Mouse (Mus musculus): ENCODE results near the gene Lepr. TPM values are rescaled to one million over a fixed set of nuclear protein-coding genes. Genes with fewer than 3 reads are reported as not detected.

The Lepr gene
- polyA plus RNA-seq, 1 experiment = 0.25 TPM

DNA sequence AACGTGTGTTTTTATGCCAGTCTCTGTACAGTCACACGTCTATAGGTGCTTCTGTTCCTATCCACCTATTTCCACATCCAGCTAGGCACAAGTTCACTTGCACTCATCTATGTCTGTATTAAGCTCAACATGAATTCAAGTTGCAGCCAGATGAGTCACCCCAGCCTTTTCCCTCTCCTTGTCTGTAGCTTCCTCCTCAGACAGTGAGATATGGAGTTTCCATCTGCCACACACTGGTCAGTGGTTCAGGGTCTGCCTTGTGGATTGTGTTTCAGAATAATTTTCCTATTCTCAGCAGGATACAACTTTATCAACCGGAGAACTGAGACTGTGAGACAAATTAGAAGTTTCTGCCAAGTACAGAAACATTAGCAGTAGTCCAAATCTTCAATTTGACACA, 20.0 kb upstream of the Lepr start:
- H3K4me2 ChIP-seq (ENCODE audit: low read depth) = no peak overlapping the region
- TF ChIP-seq MYOG (IDR thresholded peaks at IDR 0.05; ENCODE audit: control insufficient read depth in 1 of 3, insufficient read depth in 1 of 3, insufficient read length in 2 of 3, low read depth in 2 of 3) (no peak), POLR2A (IDR thresholded peaks at IDR 0.05; ENCODE audit: insufficient read length, low read depth) (no peak), USF1 (IDR thresholded peaks at IDR 0.05; ENCODE audit: low read depth) (no peak), REST (IDR thresholded peaks at IDR 0.05; ENCODE audit: insufficient read depth, insufficient read length) (no peak), TCF12 (IDR thresholded peaks at IDR 0.05; ENCODE audit: insufficient read depth, poor library complexity, severe bottlenecking) (no peak), MAX (IDR thresholded peaks at IDR 0.05; ENCODE audit: low read depth) (no peak), POLR2AphosphoS2 (IDR thresholded peaks at IDR 0.05; ENCODE audit: insufficient read length, low read depth) (no peak), TCF3 (IDR thresholded peaks at IDR 0.05; ENCODE audit: insufficient read length, low read depth) (no peak), E2F4 (IDR thresholded peaks at IDR 0.05; ENCODE audit: insufficient read depth) (no peak), SRF (IDR thresholded peaks at IDR 0.05; ENCODE audit: control insufficient read depth, insufficient read length, low read depth) (no peak), MYOD1 (IDR thresholded peaks at IDR 0.05; ENCODE audit: control insufficient read depth in 1 of 3, insufficient read length in 2 of 3, low read depth in 2 of 3) (no peak), CEBPB (IDR thresholded peaks at IDR 0.05; ENCODE audit: insufficient read depth, poor library complexity, severe bottlenecking) (no peak)
- no peaks in the 10 kb centered on the region for H3K27me3 ChIP-seq (ENCODE audit: control insufficient read depth, insufficient read depth, insufficient read length)
- H3K36me3 ChIP-seq (ENCODE audit: control insufficient read depth, insufficient read depth) = no peaks in the 10 kb centered on the region
- H3K4me3 ChIP-seq = no peak overlapping the region
- no peak overlapping the region for H3ac ChIP-seq (ENCODE audit: control insufficient read depth, insufficient read length)
- no peaks in the 10 kb centered on the region for H3K79me2 ChIP-seq (ENCODE audit: control insufficient read depth, insufficient read depth)

DNA sequence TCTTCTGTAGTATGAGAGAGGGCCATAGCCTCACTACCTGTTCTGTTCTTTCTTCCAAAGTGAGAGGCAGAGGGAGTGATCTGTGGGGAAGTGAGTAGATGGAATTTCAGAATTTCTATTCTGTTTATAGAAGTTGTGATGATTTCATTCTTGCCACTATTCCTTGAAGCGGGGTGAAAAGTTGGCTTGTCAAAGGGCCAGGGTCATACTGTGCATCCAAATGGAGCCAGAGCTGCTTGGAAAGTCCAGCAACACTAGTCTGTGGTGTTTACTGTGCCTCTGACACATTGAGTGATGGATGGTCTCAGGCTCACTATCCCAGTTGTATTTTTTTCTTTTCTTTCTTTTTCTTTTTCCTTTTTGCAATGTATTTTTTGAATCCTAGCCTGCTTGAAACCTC, 17.8 kb upstream of the Lepr start:
- H3K36me3 ChIP-seq (ENCODE audit: control insufficient read depth, insufficient read depth) = no peaks in the 10 kb centered on the region
- no peak for TF ChIP-seq TCF12 (IDR thresholded peaks at IDR 0.05; ENCODE audit: insufficient read depth, poor library complexity, severe bottlenecking)
- TF ChIP-seq MYOD1 (IDR thresholded peaks at IDR 0.05; ENCODE audit: control insufficient read depth in 1 of 3, insufficient read length in 2 of 3, low read depth in 2 of 3) = no peak
- no peak for TF ChIP-seq TCF3 (IDR thresholded peaks at IDR 0.05; ENCODE audit: insufficient read length, low read depth)
- TF ChIP-seq REST (IDR thresholded peaks at IDR 0.05; ENCODE audit: insufficient read depth, insufficient read length) = no peak
- no peak overlapping the region for H3K4me3 ChIP-seq
- no peak overlapping the region for H3ac ChIP-seq (ENCODE audit: control insufficient read depth, insufficient read length)
- no peaks in the 10 kb centered on the region for H3K27me3 ChIP-seq (ENCODE audit: control insufficient read depth, insufficient read depth, insufficient read length)
- no peaks in the 10 kb centered on the region for H3K79me2 ChIP-seq (ENCODE audit: control insufficient read depth, insufficient read depth)
- H3K4me2 ChIP-seq (ENCODE audit: low read depth) = no peak overlapping the region

DNA sequence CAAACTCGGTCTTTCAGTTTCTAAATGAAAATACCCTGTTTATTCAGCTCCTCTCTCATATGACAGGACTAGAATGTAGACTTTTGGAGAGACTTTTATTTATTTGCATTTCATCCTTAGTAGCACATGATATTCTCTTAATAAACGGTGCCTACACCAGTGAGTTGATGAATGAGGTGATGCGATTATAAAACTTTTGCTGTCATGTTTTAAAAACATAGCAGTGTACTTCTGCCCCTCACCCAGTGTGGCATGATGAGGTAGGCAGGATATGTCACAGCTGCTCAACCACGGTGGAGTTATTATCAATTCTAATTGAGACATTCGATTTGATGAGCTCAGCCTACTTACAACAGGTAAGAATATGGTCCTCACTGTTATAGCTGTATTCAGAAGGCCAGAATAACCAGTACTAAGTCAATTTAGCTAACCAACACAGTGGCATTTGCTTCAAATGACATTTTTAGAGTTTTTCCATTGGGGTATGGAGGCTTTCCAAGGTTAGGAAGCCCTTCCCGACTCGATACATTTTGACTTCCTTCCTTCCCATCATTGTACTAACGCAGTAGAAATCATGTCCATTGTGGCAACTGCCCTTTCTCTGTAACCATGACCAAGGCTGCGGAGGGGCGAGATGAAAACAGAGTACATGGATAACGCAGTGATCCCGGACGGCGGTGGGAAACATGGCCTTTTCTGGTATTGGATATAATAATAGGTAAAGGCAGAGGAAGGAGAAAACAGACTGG, 16.1 kb upstream of the Lepr start:
- Histone ChIP-seq H3K27me3 (ENCODE audit: control insufficient read depth, insufficient read depth, insufficient read length) (no peaks in the 10 kb centered on the region), H3K4me3 (no peak overlapping the region), H3K36me3 (ENCODE audit: control insufficient read depth, insufficient read depth) (no peaks in the 10 kb centered on the region), H3K79me2 (ENCODE audit: control insufficient read depth, insufficient read depth) (no peaks in the 10 kb centered on the region), H3ac (ENCODE audit: control insufficient read depth, insufficient read length) (no peak overlapping the region), H3K4me2 (ENCODE audit: low read depth) (no peak overlapping the region)
- TF ChIP-seq MYOG (IDR thresholded peaks at IDR 0.05; ENCODE audit: control insufficient read depth in 1 of 3, insufficient read depth in 1 of 3, insufficient read length in 2 of 3, low read depth in 2 of 3) = no peak
- TF ChIP-seq SRF (IDR thresholded peaks at IDR 0.05; ENCODE audit: control insufficient read depth, insufficient read length, low read depth) = no peak
- TF ChIP-seq TCF3 (IDR thresholded peaks at IDR 0.05; ENCODE audit: insufficient read length, low read depth) = no peak
- no peak for TF ChIP-seq POLR2AphosphoS2 (IDR thresholded peaks at IDR 0.05; ENCODE audit: insufficient read length, low read depth)
- TF ChIP-seq CEBPB (IDR thresholded peaks at IDR 0.05; ENCODE audit: insufficient read depth, poor library complexity, severe bottlenecking) = no peak
- no peak for TF ChIP-seq MAX (IDR thresholded peaks at IDR 0.05; ENCODE audit: low read depth)
- TF ChIP-seq POLR2A (IDR thresholded peaks at IDR 0.05; ENCODE audit: insufficient read length, low read depth) = no peak
- no peak for TF ChIP-seq TCF12 (IDR thresholded peaks at IDR 0.05; ENCODE audit: insufficient read depth, poor library complexity, severe bottlenecking)
- TF ChIP-seq REST (IDR thresholded peaks at IDR 0.05; ENCODE audit: insufficient read depth, insufficient read length) = no peak
- no peak for TF ChIP-seq E2F4 (IDR thresholded peaks at IDR 0.05; ENCODE audit: insufficient read depth)
- no peak for TF ChIP-seq MYOD1 (IDR thresholded peaks at IDR 0.05; ENCODE audit: control insufficient read depth in 1 of 3, insufficient read length in 2 of 3, low read depth in 2 of 3)
- no peak for TF ChIP-seq USF1 (IDR thresholded peaks at IDR 0.05; ENCODE audit: low read depth)

DNA sequence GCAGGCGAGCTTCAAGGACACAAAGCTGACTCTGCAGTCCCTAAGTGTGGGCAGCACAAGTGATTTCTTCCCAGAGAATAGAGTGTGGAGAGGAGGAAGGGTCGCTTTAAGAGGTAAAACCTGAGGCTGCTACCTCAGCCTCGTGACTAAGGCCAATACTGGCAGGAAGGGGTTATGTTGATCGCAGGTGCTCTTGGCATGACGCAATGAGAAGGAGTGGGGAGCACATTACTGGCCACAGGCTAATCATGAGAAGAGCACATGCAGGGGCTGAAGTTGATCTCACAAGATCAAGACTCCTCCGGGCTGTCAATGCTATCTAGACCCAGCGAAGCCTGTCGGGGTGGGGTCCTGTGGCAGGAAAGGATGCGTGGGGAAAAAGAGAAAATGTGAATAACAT, 11.9 kb upstream of the Lepr start:
- no peak for TF ChIP-seq E2F4 (IDR thresholded peaks at IDR 0.05; ENCODE audit: insufficient read depth)
- TF ChIP-seq MAX (IDR thresholded peaks at IDR 0.05; ENCODE audit: low read depth) = no peak
- no peak for TF ChIP-seq MYOD1 (IDR thresholded peaks at IDR 0.05; ENCODE audit: control insufficient read depth in 1 of 3, insufficient read length in 2 of 3, low read depth in 2 of 3)
- TF ChIP-seq CEBPB (IDR thresholded peaks at IDR 0.05; ENCODE audit: insufficient read depth, poor library complexity, severe bottlenecking) = no peak
- no peak for TF ChIP-seq REST (IDR thresholded peaks at IDR 0.05; ENCODE audit: insufficient read depth, insufficient read length)
- TF ChIP-seq USF1 (IDR thresholded peaks at IDR 0.05; ENCODE audit: low read depth) = no peak
- TF ChIP-seq TCF3 (IDR thresholded peaks at IDR 0.05; ENCODE audit: insufficient read length, low read depth) = no peak
- TF ChIP-seq MYOG (IDR thresholded peaks at IDR 0.05; ENCODE audit: control insufficient read depth in 1 of 3, insufficient read depth in 1 of 3, insufficient read length in 2 of 3, low read depth in 2 of 3) = no peak
- no peak for TF ChIP-seq TCF12 (IDR thresholded peaks at IDR 0.05; ENCODE audit: insufficient read depth, poor library complexity, severe bottlenecking)
- no peak for TF ChIP-seq POLR2AphosphoS2 (IDR thresholded peaks at IDR 0.05; ENCODE audit: insufficient read length, low read depth)
- no peak for TF ChIP-seq POLR2A (IDR thresholded peaks at IDR 0.05; ENCODE audit: insufficient read length, low read depth)
- no peak for TF ChIP-seq SRF (IDR thresholded peaks at IDR 0.05; ENCODE audit: control insufficient read depth, insufficient read length, low read depth)
- Histone ChIP-seq H3K27me3 (ENCODE audit: control insufficient read depth, insufficient read depth, insufficient read length) (no peaks in the 10 kb centered on the region), H3K4me3 (no peak overlapping the region), H3K79me2 (ENCODE audit: control insufficient read depth, insufficient read depth) (no peaks in the 10 kb centered on the region), H3K36me3 (ENCODE audit: control insufficient read depth, insufficient read depth) (no peaks in the 10 kb centered on the region), H3ac (ENCODE audit: control insufficient read depth, insufficient read length) (no peak overlapping the region), H3K4me2 (ENCODE audit: low read depth) (no peak overlapping the region)
